Mouse (Mus musculus) heart, adult 10 weeks (tissue): ENCODE data around the gene Samm50. TPM values are rescaled to one million over a fixed set of nuclear protein-coding genes. Genes with fewer than 3 reads are reported as not detected.

ENCODE experiments used
- polyA plus RNA-seq: library from polyadenylated mRNA; stranded (reverse); fragments of 350-450 nt; fragmentation: Illumina TruSeq; extraction: RNeasy Lipid Tissue Mini Kit (QIAGEN cat#74804); gene quantifications from one replicate; pipeline ENCODE4 v1.2.3, GENCODE M21; 2014; ENCODE audit warnings: low read depth, low replicate concordance

Gene Samm50
- polyA plus RNA-seq = 204 TPM

GRCm38 (mm10) chr15:84192058-84192791 is at the start of gene Samm50:
Samm50 (plus strand) TSS chr15:84192241.

GRCm38 (mm10) chr15:84167600-84167999 is 24.4 kb upstream of the Samm50 start, which contains the start of gene Pnpla3:
Pnpla3 (plus strand) TSS chr15:84167837.

DNA sequence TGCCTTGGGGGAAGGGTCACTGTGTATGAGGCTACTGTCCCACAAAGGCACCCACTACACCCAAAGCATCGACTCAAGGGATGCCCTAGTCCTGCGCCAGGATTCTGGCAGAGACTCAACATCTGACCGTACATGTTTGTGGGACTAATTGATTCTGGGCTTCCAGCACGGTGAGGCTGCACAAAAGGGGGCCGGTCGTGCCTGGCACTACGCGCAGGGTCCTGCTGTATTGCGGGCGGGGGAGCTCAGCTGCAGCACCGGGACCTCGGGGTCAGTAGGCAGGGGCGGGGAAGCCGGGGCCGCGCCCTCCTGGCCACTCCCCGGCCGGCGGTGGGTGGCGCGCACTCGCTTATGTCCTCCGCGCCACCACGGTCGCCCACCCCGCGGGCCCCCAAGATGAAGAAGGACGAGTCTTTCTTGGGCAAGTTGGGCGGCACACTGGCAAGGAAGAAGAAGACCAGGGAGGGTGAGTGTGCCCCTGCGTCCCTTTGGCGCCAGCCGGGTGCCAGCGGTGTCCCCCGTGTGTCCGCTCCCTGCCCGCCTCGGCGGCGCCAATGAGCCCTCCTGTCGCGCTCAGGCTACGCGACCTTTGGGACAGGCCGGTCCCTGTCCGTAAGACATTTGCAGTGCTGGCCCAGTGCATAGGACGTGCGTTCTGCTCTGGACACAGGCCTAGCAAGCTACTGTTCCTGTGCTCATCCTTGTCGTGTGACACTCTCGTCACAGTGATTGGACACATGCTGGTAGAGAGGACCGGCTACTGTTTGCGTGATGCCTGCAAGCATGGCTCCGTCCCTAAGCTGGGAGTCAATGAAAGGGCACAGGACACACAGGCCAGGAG is 39.9 kb downstream of the Samm50 start, which contains the start of gene Parvb:
Parvb (plus strand) TSS at position 323 of the 841 bp plus-strand sequence.

Other genes with a start within 250 kb of the Samm50 start
- not detected for gene Efcab6, start 126.9 kb upstream of the Samm50 start, polyA plus RNA-seq
- 0.24 TPM for gene Sult4a1, start 86.5 kb upstream of the Samm50 start, polyA plus RNA-seq
- not detected for gene Pnpla5, start 69.1 kb upstream of the Samm50 start, polyA plus RNA-seq
- gene Pnpla3, start 24.4 kb upstream of the Samm50 start, polyA plus RNA-seq = 5.9 TPM
- gene Parvb, start 39.8 kb downstream of the Samm50 start, polyA plus RNA-seq = 56.5 TPM
- 1.0 TPM for gene Parvg, start 131.8 kb downstream of the Samm50 start, polyA plus RNA-seq